ENCODE assay signal across 24 mouse cellular contexts in genomic region chr7:113081120-113081519, GRCm38 (mm10).
DNase-seq lines count a peak whose midpoint lies in the region; ATAC-seq and TF ChIP-seq lines count a peak whose summit lies in the region.
"Had no signal": no experiment of that assay in that cellular context is flagged by ENCODE, and none has a peak within 500 bp of the region (broad histone marks: within the 10 kb centered on the region; RNA-seq: fewer than 3 reads in every experiment).

No protein-coding gene starts in this region.

- peaks cover 11% of the 10 kb centered on the region for H3K4me1 ChIP-seq in heart, embryonic 15.5 days (replicated peaks)
- no peaks in the 10 kb centered on the region for H3K4me1 ChIP-seq in lung, embryonic 14.5 days (ENCODE audit: insufficient read depth)
- H3K4me1 ChIP-seq: forebrain, embryonic 15.5 days; limb, embryonic 15.5 days; liver, embryonic 15.5 days; midbrain, embryonic 15.5 days; neural tube, embryonic 12.5 days had no signal

- no peaks in the 10 kb centered on the region for H3K36me3 ChIP-seq in heart, embryonic 15.5 days
- no peaks in the 10 kb centered on the region for H3K36me3 ChIP-seq in lung, embryonic 14.5 days (ENCODE audit: insufficient read depth)
- H3K36me3 ChIP-seq: forebrain, embryonic 15.5 days; hindbrain, embryonic 10.5 days; limb, embryonic 15.5 days; liver, embryonic 15.5 days; midbrain, embryonic 15.5 days; neural tube, embryonic 12.5 days had no signal

- WGBS in heart, embryonic 15.5 days = 23% methylated on average over 5 of the region's 5 CpGs
- WGBS in lung, embryonic 14.5 days = 44% methylated on average over 5 of the region's 5 CpGs

- H3K9ac ChIP-seq in heart, embryonic 15.5 days = no peak overlapping the region
- no peak overlapping the region for H3K9ac ChIP-seq in lung, embryonic 14.5 days
- H3K9ac ChIP-seq: forebrain, embryonic 15.5 days; limb, embryonic 15.5 days; liver, embryonic 15.5 days; midbrain, embryonic 15.5 days; neural tube, embryonic 12.5 days had no signal

- no peak for TF ChIP-seq CTCF in lung, embryonic 14.5 days (IDR thresholded peaks at IDR 0.05; ENCODE audit: low read depth)

- H3K4me2 ChIP-seq in heart, embryonic 15.5 days = no peak overlapping the region
- no peak overlapping the region for H3K4me2 ChIP-seq in lung, embryonic 14.5 days
- H3K4me2 ChIP-seq: forebrain, embryonic 15.5 days; limb, embryonic 15.5 days; liver, embryonic 15.5 days; midbrain, embryonic 15.5 days; neural tube, embryonic 12.5 days had no signal

- no peak; the same call in 1 of the 2 replicates for ATAC-seq in heart, embryonic 15.5 days (replicated peaks; ENCODE audit: insufficient number of reproducible peaks, insufficient read depth, low FRiP score, low read depth)
- ATAC-seq in lung, embryonic 14.5 days (ENCODE audit: insufficient read depth) = peak; percentile 31; the same call in 1 of the 2 replicates
- ATAC-seq: forebrain, embryonic 15.5 days; hindbrain, embryonic 16.5 days; intestine, embryonic 16.5 days; midbrain, embryonic 15.5 days had no signal

- no peaks in the 10 kb centered on the region for H3K9me3 ChIP-seq in heart, embryonic 15.5 days (replicated peaks)
- H3K9me3 ChIP-seq in lung, embryonic 14.5 days (ENCODE audit: low read depth, low read length) = no peaks in the 10 kb centered on the region
- H3K9me3 ChIP-seq: forebrain, embryonic 15.5 days; hindbrain, embryonic 10.5 days; limb, embryonic 15.5 days; liver, embryonic 15.5 days; midbrain, embryonic 15.5 days; neural tube, embryonic 12.5 days had no signal

- H3K27ac ChIP-seq in heart, embryonic 15.5 days = peak overlapping the region; percentile 42; the same call in 1 of the 2 replicates
- no peak overlapping the region for H3K27ac ChIP-seq in lung, embryonic 14.5 days (ENCODE audit: low read depth)
- H3K27ac ChIP-seq: forebrain, embryonic 15.5 days; hindbrain, embryonic 10.5 days; limb, embryonic 15.5 days; liver, embryonic 15.5 days; macrophage; midbrain, embryonic 15.5 days; neural tube, embryonic 12.5 days had no signal

- H3K4me3 ChIP-seq in heart, embryonic 15.5 days = no peak overlapping the region
- H3K4me3 ChIP-seq in lung, embryonic 14.5 days (ENCODE audit: low read depth, low read length) = no peak overlapping the region
- H3K4me3 ChIP-seq: forebrain, embryonic 15.5 days; hindbrain, embryonic 10.5 days; limb, embryonic 15.5 days; liver, embryonic 15.5 days; midbrain, embryonic 15.5 days; neural tube, embryonic 12.5 days had no signal

- DNase-seq in adrenal gland, postnatal 14 days = peak; percentile 56
- DNase-seq in adrenal gland, adult 2 months = no peak
- DNase-seq in heart, postnatal 4 days = no peak
- DNase-seq in lung, embryonic 14.5 days = peak; percentile 33
- DNase-seq in lung, postnatal 4 days = no peak
- no peak for DNase-seq in gastrocnemius, postnatal 25 days
- DNase-seq: cerebellum, adult 8-10 months; cerebellum, postnatal 36 days; embryo, embryonic 11 days; left cerebral cortex, postnatal 4 days; right cerebral cortex, adult 18-20 months; right cerebral cortex, postnatal 4 days; thymus, adult 2 months; thymus, postnatal 4 days had no signal

- H3K27me3 ChIP-seq in heart, embryonic 15.5 days = no peaks in the 10 kb centered on the region
- no peaks in the 10 kb centered on the region for H3K27me3 ChIP-seq in lung, embryonic 14.5 days (ENCODE audit: insufficient read depth, low read length)
- H3K27me3 ChIP-seq: forebrain, embryonic 15.5 days; limb, embryonic 15.5 days; liver, embryonic 15.5 days; midbrain, embryonic 15.5 days; neural tube, embryonic 12.5 days had no signal

Comparison
In these comparisons a context has a peak if more than half of its experiments do, and no peak if none do; other contexts are left out.
1. DNase-seq: peak in adrenal gland, postnatal 14 days (single experiment) and lung, embryonic 14.5 days (single experiment); none in adrenal gland, adult 2 months (single experiment), heart, postnatal 4 days (single experiment), lung, postnatal 4 days (0 of 2) and gastrocnemius, postnatal 25 days (single experiment).